Mouse (Mus musculus) layer of hippocampus, postnatal 25 days (tissue): Measurements from ENCODE around the gene Mxra8. TPM values are rescaled to one million over a fixed set of nuclear protein-coding genes. Genes with fewer than 3 reads are reported as not detected.

Experiments
- DNase-seq, 2 experiments: peaks; one replicate each; pipeline ENCODE4 v3.0.0; 2022; ENCODE audit warnings: mixed read lengths in 2 of 2, low spot score in 1 of 2; ENCODE audit errors: extremely low spot score in 1 of 2
- total RNA-seq, 2 experiments: library from RNA; stranded (reverse); gene quantifications; 2 replicates each; pipeline ENCODE4 v1.2.3; 2021

The Mxra8 gene
- total RNA-seq, 2 experiments from 2014 or later = 7.5 to 7.7 TPM

GRCm38 (mm10) chr4:155833234-155833633 is 6.2 kb upstream of the Mxra8 start:
- DNase-seq = no peak

GRCm38 (mm10) chr4:155833836-155834235 is 5.6 kb upstream of the Mxra8 start:
- DNase-seq = peak in 1 of 2 experiments; percentile 68

DNA sequence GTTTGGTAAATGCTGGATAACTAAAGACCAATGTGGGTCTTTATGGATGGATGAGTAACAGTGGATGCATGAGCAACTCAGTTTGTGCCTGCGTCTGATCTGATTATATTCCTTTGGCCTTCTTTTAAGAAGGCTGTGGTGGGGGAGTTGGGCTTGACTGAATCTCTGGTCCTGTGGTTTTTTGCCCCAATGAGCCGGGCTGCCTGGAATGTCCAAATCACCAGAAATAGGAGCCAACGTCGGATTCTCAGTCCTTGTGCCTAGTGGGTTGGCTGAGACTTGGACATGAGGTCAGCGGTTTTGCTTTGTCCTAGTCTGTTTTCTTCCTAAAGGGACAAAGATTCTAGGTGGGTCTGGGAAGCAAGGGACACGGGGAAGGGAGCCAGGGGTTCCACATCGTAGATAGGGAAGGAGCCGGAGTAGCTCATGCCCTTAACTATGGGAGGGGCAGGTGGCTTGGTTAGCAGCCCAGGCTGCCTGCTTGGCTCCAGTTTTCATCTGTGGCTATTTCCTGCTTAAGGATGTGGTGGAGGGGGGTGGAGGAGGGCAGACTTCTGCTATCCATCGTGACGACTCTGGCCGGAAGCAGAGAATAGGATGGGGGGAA is 2.0 kb upstream of the Mxra8 start:
- DNase-seq = no peak

- no peak for DNase-seq
Measured at GRCm38 (mm10) chr4:155838187-155839153, 1.0 kb upstream of the Mxra8 start.

GRCm38 (mm10) chr4:155840076-155841002 is 859 bp downstream of the Mxra8 start:
- DNase-seq = no peak

DNA sequence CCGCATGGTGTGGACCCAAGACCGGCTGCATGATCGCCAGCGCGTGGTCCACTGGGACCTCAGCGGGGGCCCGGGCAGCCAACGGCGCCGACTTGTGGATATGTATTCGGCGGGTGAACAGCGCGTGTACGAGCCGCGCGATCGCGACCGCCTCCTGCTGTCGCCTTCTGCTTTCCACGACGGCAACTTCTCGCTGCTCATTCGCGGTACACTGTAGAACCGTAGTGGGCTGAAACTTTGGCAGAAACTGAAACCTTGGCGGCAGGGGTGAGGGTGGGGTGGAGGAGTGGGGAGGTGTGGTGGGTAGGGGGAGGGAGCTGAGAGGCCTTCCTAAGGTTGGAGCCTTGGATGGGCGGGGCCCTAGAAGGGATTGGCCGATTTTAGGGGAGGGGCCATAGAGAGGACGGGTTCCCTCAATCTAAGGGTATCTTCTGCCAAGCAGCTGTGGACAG is 1.5 kb downstream of the Mxra8 start:
- no peak for DNase-seq

- DNase-seq = no peak
Measured at GRCm38 (mm10) chr4:155841651-155842270, 2.3 kb downstream of the Mxra8 start.

DNA sequence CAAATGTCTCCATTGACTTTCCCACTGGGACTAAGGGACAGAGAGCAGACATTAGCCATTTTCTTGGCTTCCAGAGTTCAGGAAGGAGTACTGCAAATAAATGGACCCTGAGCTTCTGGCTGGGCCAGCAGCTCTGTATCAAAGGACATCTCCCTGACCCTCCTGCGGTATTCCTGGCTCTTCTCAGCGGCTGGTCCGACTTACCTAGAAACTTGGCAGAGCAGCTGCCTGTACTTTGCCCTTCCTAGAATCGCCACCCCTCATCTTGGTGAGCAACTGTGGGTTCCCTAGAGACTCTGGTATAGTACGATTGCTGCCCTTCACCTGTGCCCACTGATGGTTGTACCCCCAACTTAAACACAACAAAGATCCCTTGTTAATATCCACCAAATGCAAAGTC is 3.8 kb downstream of the Mxra8 start:
- no peak for DNase-seq

DNA sequence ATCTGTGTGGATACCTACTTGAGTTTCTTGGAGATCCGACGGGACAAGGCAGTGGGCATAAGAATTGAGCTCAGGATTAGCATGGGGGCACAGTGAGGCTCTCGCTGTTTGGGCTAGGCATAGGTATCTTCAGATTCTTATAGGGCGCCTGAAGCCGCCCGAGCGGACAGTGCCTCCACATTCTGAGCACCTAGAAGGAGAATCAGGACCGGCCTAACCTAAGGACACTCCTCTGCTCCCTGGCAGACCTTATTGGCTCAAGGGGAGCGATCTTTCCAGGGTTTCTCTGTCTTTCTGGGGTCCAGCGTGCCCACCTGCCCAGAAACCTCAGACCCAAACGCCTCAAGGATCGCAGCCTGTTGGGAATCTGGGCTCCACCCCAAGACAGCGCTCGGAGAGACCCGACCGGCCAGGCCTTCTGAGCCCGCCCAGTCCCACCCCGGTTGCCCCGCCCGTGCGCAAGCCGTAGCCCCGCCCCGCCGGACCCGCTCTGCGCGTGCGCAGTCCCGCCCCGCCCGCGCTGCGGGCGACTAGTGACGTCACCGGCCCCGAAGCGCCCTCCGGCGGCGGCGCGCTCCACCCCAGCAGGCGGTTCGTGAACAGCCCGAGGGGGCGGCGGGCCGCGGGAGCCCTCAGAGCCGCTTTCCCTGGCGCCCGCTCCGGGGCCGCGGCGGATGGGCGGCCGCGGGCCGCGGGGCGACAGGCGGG is 7.5 kb downstream of the Mxra8 start, which contains the start of gene Dvl1:
Gene Dvl1 (plus strand): TSS at position 532 of the 708 bp plus-strand sequence.
- peak; percentile 96 to 98 for DNase-seq

DNA sequence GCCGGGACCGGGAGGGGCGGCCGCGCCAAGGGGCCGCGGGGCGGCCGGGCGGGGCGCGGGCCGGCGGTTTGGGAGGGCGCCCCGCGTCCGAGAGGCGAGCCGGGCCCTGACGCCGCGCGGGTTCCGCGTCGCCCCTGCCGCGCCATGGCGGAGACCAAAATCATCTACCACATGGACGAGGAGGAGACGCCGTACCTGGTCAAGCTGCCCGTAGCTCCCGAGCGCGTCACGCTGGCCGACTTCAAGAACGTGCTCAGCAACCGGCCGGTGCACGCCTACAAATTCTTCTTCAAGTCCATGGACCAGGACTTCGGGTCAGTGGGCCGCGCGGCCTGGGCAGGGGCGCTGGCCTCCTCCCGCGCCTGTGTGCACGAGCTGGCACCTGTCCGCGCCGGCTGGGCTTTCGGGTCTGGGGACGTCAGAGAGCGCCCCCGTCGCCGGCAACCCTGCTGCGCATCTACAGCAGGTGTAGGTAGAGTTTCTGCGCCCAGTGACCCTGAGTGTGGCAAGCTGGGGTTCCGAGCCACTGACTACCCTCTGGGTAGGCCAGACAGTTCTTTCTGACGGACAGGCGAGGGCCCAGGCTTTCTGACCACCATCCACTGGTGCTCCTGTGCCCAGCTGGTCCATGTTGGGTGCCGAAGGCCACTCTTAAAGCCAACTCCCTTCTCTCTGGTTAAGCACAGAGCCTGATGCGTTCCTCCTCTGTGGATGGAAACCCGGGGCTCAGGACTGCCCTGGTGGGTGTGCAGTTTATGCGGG is 8.3 kb downstream of the Mxra8 start:
- no peak for DNase-seq

- DNase-seq = no peak
Measured at GRCm38 (mm10) chr4:155848434-155849095, 9.1 kb downstream of the Mxra8 start.

DNA sequence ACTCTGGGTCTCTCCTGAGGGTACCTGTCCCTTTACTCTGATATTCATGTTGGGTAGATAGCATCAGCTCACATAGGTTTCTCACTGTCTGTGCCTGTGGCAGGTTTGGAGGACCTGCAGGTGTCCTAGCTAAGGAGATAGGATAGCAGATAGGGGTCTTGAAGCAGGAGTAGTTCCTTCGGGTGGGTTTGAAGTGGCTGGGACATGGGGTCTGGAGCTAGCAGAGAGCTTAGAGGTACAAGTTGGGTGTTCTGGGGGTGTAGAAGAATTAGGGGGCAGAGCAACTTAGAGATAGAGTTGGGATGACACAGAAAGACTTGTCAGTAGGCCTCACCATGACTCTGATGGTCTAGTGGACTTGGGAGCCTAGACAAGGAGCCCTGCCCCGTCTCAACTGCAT is 9.9 kb downstream of the Mxra8 start:
- DNase-seq = no peak

- no peak for DNase-seq
Measured at GRCm38 (mm10) chr4:155849792-155850451, 10.4 kb downstream of the Mxra8 start.

GRCm38 (mm10) chr4:155851368-155851767 is 11.9 kb downstream of the Mxra8 start:
- DNase-seq = no peak

GRCm38 (mm10) chr4:155851951-155852411 is 12.5 kb downstream of the Mxra8 start:
- no peak for DNase-seq

DNA sequence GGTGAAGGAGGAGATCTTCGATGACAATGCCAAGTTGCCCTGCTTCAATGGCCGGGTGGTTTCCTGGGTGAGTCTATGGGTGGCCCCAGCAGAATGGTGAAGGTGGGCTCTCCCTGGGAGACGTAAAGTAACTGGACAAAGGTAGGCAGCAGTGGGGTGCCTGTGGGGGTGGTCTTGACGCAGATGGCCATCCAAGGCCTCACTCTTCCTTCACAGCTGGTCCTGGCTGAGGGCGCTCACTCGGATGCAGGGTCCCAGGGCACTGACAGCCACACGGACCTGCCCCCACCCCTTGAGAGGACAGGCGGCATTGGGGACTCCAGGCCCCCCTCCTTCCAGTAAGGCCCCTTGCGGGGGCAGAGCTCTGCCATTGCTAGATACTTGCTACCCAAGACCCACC is 13.9 kb downstream of the Mxra8 start:
- no peak for DNase-seq

DNA sequence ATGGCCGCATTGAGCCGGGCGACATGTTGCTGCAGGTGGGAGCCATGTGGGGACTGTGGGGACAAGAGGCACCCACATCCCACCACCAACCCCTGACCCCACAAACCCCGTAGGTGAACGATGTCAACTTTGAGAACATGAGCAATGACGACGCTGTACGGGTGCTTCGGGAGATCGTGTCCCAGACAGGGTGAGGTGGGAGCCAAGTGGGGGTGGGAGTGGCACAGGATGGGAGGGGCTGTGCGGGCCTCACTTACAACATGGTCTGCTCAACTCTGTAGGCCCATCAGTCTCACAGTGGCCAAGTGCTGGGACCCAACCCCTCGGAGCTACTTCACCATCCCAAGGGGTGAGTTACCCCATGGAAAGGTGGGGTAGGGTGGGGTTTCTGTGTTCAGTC is 15.5 kb downstream of the Mxra8 start:
- no peak for DNase-seq

DNA sequence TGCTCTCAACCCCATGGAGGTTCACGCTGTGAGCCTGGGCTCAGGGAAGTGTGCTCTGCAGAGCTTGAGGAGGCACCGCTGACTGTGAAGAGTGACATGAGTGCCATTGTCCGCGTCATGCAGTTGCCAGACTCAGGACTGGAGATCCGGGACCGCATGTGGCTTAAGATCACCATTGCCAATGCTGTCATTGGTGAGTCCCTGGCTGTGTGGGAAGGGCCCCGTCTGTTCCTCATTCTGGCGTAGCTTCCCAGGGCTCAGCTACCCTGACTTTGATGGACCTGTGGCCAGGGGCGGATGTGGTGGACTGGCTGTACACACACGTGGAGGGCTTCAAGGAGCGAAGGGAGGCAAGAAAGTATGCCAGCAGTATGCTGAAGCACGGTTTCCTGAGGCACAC is 16.6 kb downstream of the Mxra8 start:
- no peak for DNase-seq
